Mouse (Mus musculus) megakaryocyte, adult 5-6 weeks (primary cell): ENCODE data around the gene Crebbp. TPM values are rescaled to one million over a fixed set of nuclear protein-coding genes. Genes with fewer than 3 reads are reported as not detected.
"Not testable (repeated sequence)": the region's sequence is repeated elsewhere in the genome, so short reads cannot be mapped to it uniquely, and the experiment has no call there.

ENCODE experiments used
- ATAC-seq: 2 replicates; pipeline ENCODE4 v1.8.0; 2016; ENCODE audit warnings: mild to moderate bottlenecking, inconsistent platforms; ENCODE audit not compliant: poor library complexity, severe bottlenecking
- total RNA-seq, 2 experiments: library from RNA; stranded (forward) in 1 of 2; stranded (reverse) in 1 of 2; fragments of 153-499, 151-499 nt in 1 of 2; fragments of 221-1000, 200-1000 nt in 1 of 2; gene quantifications; 2 replicates each; pipeline versions ENCODE4 v1.2.3 to v1.2.4; 2015 to 2017

Crebbp gene
- total RNA-seq (2015): 60.8 and 65.3 TPM in 2 replicates
- 17.1 and 25.8 TPM in 2 replicates for total RNA-seq (2017)

- ATAC-seq: peak; percentile 86
These were observed at the start of gene Crebbp for GRCm38 (mm10) chr16:4213799-4214551. Gene Crebbp (minus strand): TSS chr16:4213997.

DNA sequence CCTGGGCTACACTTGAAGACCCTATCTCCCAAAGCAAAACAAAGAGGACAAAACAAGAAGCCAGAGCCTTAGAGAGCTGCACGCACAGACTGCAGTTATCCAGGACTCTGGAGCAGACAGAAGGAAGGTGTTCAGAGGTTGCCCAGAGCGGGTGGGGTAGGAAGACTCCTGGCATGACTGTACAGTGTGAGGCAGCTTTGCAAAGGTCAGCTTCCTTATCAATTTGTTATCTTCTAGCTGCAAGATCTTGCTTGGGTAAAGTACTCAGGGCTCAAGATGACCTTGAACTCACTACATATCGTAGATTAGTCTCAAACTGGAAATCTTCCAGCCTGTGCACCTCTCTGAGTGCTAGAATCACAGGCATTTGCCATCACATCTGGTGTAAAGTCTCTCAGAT lies 49.7 kb upstream of the Crebbp start:
- ATAC-seq: no peak

DNA sequence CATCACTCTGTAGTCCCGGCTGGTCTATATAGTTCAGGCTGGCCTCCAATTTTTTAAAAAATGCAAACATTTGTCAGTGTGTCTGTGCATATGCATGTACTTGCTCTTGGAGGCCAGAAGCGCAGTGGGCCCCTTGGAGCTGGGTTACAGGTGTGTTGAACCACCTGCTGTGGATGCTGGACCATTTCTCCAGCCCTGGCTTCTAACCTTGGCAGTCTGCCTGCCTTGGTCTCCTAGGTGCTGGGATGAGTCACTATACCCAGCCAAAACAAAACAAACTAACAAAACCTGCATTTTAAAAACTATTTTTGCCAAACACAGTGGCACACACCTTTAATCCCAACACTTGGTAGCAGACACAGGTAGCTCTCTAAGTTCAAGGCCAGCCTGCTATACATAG lies 43.7 kb upstream of the Crebbp start:
- ATAC-seq: no peak

DNA sequence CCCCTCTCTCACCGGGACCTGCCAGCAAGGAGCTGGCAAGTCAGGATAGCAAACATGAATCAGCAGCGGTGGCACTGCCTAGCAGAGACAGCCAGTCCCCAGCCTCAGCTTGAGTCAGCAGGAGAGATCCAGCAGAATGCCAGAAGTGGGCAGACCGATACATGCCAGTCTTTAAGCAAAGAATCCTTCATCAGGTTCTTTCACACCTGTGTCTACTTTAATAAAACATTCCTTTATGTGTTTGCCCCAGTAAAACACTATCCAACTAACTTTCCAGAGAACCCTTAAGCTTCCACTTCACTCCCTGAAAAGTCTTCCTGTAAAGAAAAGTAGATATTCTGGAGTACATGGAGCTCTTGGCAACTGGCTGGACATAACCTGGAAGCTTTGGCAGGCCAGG lies 35.0 kb upstream of the Crebbp start:
- no peak for ATAC-seq

GRCm38 (mm10) chr16:4245241-4245640 lies 31.4 kb upstream of the Crebbp start:
- ATAC-seq: not testable (repeated sequence)

DNA sequence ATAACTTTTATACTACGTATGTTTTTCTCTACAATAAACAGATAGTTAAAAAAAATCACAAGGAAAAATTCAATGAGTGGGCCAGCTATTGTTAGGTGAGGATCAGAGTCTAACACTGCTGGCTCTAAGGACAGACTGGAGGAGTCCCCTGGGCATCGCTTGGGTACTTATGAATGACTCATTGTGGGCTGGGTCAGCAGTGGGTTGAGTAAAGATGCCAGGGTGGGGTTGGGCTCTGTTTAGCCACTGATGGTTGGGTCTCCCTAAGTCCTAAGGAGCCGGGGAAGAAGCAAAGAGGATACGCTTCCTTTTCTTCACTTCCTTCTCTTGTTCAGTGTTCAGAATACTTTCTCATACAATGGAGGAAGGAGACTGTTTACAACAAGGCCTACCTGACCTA lies 22.3 kb upstream of the Crebbp start:
- ATAC-seq: peak; percentile 68

DNA sequence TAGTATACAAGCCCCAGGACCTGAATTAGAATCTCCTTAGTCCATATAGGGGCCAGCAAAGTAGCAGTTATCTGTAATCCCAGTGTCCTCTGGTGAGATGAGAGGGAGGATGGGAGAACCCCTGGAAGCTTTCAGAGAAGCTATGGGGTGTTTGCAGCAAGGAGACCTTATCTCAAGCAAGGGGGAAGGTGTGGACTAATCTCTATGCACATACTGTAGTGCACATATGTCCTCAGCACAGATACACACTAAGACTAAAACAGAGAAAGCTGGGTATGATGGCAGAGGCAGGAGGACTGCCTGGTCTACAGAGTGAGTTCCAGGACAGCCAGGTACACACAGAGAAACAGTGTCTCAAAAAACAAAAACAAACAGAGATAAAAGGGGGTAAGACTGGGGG lies 21.8 kb upstream of the Crebbp start:
- ATAC-seq: no peak

DNA sequence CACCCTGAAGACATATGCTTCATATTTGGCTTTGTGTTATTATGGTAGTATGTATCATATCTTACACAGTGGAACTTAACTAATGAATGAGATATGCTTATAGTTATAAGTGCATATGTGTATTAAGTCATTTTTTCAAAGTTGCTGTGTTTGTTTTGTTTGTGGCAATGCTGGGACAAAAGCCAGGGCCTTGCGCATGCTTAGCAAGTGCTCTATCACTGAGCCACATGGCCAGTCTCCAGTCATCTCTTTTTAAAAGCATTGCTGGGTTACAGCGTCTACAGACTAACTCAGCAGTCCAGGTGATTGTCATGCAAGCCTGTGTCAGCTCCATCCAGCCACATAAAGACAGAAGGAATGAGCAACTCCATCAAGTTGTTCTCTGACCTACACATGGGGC lies 12.0 kb upstream of the Crebbp start:
- no peak for ATAC-seq

DNA sequence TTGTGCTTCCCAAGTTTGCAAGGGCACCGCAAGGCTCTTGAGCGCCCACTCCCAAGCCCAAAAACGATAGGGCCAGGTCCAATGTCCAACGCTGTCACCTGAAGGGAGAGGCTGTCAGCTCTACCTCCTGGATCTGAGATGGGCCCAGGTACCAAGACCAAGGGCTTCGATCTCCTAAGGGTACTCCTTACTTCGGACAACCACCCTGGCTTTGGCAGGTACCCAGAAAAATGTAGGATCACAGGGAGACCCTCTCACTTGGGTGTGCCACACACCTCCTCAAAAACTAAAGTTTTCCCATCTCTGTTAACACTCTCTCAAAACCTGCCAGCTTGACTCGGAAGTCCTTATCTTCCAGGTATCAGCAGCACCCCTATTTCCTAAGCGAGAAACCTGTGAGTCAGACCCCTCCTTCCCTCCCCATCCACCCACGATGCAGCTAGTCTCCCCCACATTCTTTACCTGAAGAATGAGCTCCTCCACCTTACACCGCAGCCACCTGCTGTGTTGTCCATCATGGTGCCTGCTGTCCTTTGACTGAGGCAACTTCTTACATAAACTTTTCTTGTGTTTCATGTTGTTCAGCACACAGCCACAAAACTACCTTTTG lies 939 bp upstream of the Crebbp start:
- no peak for ATAC-seq

GRCm38 (mm10) chr16:4212963-4213798 lies 616 bp downstream of the Crebbp start:
- ATAC-seq: peak; percentile 51

- no peak for ATAC-seq
These were observed 1.4 kb downstream of the Crebbp start for GRCm38 (mm10) chr16:4212167-4212962.

GRCm38 (mm10) chr16:4210290-4210689 lies 3.5 kb downstream of the Crebbp start:
- peak; percentile 28; the same call in 1 of the 2 replicates for ATAC-seq

GRCm38 (mm10) chr16:4203592-4203991 lies 10.2 kb downstream of the Crebbp start:
- no peak for ATAC-seq

DNA sequence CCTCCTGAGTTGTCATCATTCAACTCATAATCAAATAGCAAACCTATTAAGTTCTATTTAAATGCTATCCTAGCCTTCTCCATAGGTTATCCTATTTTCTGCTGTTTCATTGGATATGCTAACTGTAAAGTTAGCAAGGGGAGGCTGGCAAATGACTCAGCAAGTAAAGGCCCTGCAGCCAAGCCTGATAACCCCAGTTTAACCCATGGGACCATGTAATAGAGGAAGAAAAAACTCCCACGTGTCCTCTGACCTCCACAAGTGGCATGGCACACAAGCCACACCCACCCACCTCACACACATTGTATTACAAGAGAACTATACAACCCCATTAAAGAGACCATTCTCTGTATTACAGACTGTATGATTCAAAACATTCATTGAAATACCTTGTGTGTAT lies 13.8 kb downstream of the Crebbp start:
- peak; percentile 70 for ATAC-seq

GRCm38 (mm10) chr16:4199566-4199965 lies 14.2 kb downstream of the Crebbp start:
- no peak for ATAC-seq

GRCm38 (mm10) chr16:4198004-4198403 lies 15.8 kb downstream of the Crebbp start:
- ATAC-seq: no peak

- no peak for ATAC-seq
These were observed 23.6 kb downstream of the Crebbp start for GRCm38 (mm10) chr16:4190166-4190565.

DNA sequence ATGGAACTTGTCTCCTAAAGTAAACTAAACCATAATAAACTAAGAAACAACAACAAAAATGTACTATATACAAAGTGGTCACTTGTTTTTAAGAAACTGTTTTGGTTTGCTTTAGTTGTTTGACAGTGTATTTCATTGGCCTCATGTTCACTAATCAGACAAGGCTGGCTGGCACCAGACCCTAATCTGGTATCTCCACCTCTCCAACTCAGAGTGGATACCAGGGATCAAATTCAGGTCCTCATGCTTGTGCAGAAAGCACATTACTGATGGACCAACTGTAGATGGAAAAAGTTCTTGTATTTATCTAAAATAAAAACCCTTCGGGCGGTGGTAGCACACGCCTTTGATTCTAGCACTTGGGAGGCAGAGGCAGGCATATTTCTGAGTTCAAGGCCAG lies 38.7 kb downstream of the Crebbp start:
- ATAC-seq: no peak

DNA sequence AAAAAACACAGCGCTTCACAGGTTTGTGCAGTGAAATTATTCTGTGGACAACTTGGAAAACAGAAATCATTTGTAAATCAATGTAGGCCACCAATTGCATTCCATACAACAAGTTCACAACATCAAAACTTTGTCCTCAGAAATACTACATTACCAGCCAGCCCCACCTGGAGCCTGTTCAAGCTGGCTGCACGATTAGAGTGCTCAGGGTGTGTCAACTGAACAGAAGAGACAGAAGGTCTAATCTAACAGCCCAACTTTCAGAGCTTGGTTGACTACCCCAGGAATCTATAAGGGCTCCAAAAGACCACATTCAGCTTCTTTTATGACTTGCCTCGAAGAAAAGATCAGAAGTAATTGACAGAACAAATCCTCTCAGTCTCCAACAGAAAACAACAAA lies 44.3 kb downstream of the Crebbp start:
- ATAC-seq: no peak

DNA sequence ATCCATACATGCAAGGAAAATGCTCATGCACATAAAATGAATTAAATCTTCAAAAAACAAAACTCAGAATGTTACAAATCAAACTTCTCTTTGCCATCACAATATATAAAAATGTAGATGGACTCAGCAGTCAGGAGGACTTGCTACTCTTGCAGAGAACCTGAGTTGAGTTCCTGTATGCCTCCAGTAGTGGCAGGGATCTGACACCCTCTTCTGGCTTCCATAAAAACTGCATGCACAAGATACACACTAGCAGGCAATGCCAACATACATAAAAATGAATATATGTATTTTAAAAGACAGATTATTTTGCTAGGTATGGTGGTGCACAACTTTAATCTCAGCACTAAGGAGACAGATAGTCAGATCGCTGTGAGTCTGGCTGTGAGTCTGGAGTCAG lies 45.3 kb downstream of the Crebbp start:
- ATAC-seq: no peak

- no peak for ATAC-seq
These were observed 52.9 kb downstream of the Crebbp start for GRCm38 (mm10) chr16:4160898-4161247.
